Mouse (Mus musculus) bone marrow macrophage, adult 2 months (primary cell): Measurements from ENCODE around the gene Gm28043. TPM values are rescaled to one million over a fixed set of nuclear protein-coding genes. Genes with fewer than 3 reads are reported as not detected.
"Not testable (repeated sequence)": the region's sequence is repeated elsewhere in the genome, so short reads cannot be mapped to it uniquely, and the experiment has no call there.

Experiments used
- H3K27ac ChIP-seq: 2 replicates; pipeline ENCODE4 v1.5.1; 2012; ENCODE audit warnings: low read depth, low read length; ENCODE audit not compliant: insufficient read depth
- H3K4me1 ChIP-seq: 2 replicates; pipeline ENCODE4 v1.6.1; 2012; ENCODE audit warnings: low read length; ENCODE audit not compliant: control insufficient read depth, insufficient read depth
- H3K4me3 ChIP-seq: 2 replicates; pipeline ENCODE4 v1.5.1; 2012; ENCODE audit warnings: mild to moderate bottlenecking, low read length, moderate library complexity; ENCODE audit not compliant: insufficient read depth
- CTCF ChIP-seq: IDR thresholded peaks from 2 replicates; pipeline ENCODE4 v1.5.1; 2012; ENCODE audit warnings: low read depth, mild to moderate bottlenecking, low read length, moderate library complexity
- POLR2A ChIP-seq: IDR thresholded peaks from 2 replicates; pipeline ENCODE4 v1.6.1; 2012; ENCODE audit warnings: mild to moderate bottlenecking, low read depth, low read length, borderline replicate concordance
- polyA plus RNA-seq: library from polyadenylated mRNA; stranded (reverse); fragments of >200 nt; gene quantifications from 2 replicates; pipeline ENCODE4 v1.2.4, GENCODE M21; 2012; ENCODE audit not compliant: missing spikeins, insufficient read depth, insufficient read length

Gene Gm28043
- polyA plus RNA-seq, 1 experiment, result 2.8 TPM

- H3K27ac ChIP-seq, result no peak overlapping the region
These were observed 25.3 kb upstream of the Gm28043 start for GRCm38 (mm10) chr17:29589221-29589898.

DNA sequence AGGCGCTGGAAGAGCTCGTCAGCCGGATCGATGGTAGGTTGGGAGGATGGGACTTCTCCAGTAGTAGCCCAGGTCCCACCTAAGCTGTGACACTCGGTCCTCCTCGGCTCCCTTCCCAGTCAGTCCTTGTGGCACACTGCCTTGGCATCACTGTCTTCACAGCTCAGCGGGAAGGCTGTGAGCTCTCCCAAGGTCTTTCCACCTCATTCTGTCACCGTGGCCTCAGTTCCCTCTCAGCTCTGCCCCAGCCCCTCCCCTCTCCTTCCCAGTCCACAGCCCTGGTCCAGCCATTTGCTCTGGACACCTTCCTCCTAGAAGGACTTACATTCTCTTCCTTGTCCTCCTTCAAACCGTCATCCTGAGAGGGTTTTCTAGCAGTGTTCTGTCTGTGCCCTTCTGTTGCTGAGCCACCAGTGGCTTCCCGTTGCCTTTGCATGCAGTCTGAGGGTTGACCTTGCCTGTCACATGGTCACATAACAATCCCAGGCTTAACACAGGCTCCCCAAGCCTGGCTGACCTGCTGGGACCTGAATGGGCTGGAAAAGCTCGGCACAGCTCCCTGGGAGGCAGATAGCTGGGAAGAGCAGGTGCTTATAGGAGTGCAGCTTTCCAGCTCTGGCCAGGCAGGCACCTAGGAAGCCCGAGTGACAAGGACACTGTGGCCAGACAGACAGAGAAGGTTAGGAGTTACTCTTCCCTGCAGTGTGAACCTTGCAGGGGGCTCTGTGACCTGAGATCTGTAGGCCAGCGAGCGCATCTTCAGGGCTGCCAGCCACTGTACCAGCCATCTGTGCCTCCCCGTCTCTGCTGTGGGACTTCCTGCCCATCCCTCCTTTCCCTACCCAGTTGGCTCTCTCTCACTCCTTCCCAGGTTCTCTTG, 18.5 kb upstream of the Gm28043 start:
- H3K4me1 ChIP-seq, result peaks cover 9% of the 10 kb centered on the region
- no peak overlapping the region for H3K27ac ChIP-seq
- TF ChIP-seq CTCF (no peak), POLR2A (no peak)
- H3K4me3 ChIP-seq, result no peak overlapping the region

More at GRCm38 (mm10) chr17:29589221-29589898, 25.3 kb upstream of the Gm28043 start:
- no peaks in the 10 kb centered on the region for H3K4me1 ChIP-seq
- no peak overlapping the region for H3K4me3 ChIP-seq
- TF ChIP-seq POLR2A (no peak), CTCF (no peak)

GRCm38 (mm10) chr17:29596771-29597132, 17.9 kb upstream of the Gm28043 start:
- H3K27ac ChIP-seq, result no peak overlapping the region
- peaks cover 13% of the 10 kb centered on the region for H3K4me1 ChIP-seq
- H3K4me3 ChIP-seq, result no peak overlapping the region
- no peak for TF ChIP-seq CTCF

DNA sequence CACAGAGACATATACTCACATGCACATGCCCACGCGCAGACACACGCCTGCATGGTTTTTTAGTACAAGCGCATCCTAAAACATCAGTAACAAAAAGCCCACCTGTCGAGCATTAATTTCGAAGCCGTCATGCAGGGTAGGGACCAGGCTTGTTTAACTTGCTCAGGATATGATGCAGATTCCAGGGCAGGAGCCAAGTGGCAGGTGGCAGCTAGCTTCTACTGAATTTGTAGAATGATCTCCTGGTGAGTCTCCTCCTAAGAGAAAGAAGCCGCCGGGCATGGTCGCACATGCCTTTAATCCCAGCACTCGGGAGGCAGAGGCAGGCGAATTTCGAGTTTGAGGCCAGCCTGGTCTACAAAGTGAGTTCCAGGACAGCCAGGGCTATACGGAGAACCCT, 15.6 kb upstream of the Gm28043 start:
- Histone ChIP-seq H3K4me1 (peaks cover 13% of the 10 kb centered on the region), H3K27ac (no peak overlapping the region), H3K4me3 (no peak overlapping the region)
- no peak for TF ChIP-seq POLR2A
- TF ChIP-seq CTCF, result no peak

DNA sequence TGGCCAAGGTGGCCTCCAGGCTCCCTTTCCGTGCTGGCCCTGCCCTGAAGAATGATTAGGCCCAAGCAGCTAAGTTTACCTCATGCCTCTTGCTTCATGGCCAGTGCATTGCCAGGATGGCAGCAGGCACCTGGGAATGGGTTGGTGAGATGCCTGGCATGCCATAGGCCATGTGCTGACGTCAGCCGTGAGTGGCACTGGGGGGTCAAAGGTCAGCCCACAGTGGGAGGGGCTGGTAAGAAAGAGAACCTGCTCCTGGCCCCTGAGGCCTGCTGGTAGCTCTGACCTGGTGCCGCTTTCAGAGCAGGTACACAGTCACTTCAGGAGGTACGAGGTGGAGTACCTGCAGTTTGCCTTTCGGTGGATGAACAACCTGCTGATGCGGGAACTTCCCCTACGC, 15.1 kb upstream of the Gm28043 start:
- TF ChIP-seq POLR2A, result no peak
- TF ChIP-seq CTCF, result no peak
- Histone ChIP-seq H3K27ac (no peak overlapping the region), H3K4me1 (peaks cover 13% of the 10 kb centered on the region), H3K4me3 (no peak overlapping the region)

DNA sequence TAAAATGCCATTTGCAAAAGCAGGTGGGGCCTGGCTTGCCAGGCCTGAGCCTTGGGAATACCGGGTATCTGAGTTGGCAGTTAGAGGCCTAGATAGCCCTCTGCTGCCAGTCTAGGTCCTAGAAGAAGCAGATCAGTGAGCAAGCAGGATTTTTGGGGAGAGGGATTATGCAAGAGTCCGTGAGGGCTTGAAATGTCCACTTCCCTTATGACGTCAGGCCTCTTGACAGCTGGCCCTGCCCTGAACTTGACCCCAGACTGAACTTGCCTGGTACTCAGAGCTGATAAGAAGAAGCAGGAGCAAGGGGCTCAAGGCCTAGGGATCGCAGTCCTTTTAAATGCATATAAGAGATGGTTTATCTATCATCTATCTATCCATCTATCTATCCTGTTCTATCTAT, 13.3 kb upstream of the Gm28043 start:
- Histone ChIP-seq H3K4me1 (peaks cover 13% of the 10 kb centered on the region), H3K27ac (no peak overlapping the region), H3K4me3 (no peak overlapping the region)
- no peak for TF ChIP-seq POLR2A
- TF ChIP-seq CTCF, result no peak

- no peak overlapping the region for H3K4me3 ChIP-seq
- H3K27ac ChIP-seq, result no peak overlapping the region
- TF ChIP-seq CTCF (peak; percentile 68), POLR2A (no peak)
- H3K4me1 ChIP-seq, result peaks cover 13% of the 10 kb centered on the region
These were observed 11.4 kb upstream of the Gm28043 start for GRCm38 (mm10) chr17:29603283-29603682.

- H3K4me3 ChIP-seq, H3K27ac ChIP-seq: not testable (repeated sequence)
- peaks cover 15% of the 10 kb centered on the region for H3K4me1 ChIP-seq
These were observed 1.2 kb upstream of the Gm28043 start for GRCm38 (mm10) chr17:29613453-29613852.

DNA sequence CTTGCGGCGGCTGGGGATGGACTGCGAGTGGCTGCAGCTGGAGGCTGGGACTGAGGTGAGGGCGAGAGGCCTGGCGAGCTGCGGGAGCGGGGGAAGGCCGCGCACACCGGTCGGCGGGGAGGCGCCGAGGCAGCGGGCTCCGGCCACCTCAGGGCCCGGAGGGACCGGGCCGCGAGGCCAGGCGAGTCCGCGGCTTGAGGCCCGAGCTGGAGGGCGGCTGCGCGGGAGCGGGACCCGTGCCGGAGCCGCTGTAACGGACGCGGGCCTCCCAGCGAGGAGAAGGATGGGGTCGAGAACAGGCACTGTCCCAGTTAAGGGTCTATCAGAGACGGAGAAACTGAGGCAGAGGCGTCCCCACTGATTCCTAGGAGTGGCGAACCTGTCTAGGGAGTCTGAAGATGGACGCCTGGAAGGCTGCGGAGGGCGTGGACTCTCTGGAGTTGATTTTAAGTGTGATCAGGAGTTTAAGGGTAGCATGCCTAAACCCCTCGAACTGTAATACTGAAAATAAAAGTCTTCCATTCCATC, 412 bp downstream of the Gm28043 start:
- no peak for TF ChIP-seq POLR2A
- TF ChIP-seq CTCF, result no peak
- H3K27ac ChIP-seq, result peak overlapping the region; percentile 64
- H3K4me3 ChIP-seq, result peak overlapping the region; percentile 87
- H3K4me1 ChIP-seq, result peaks cover 15% of the 10 kb centered on the region

DNA sequence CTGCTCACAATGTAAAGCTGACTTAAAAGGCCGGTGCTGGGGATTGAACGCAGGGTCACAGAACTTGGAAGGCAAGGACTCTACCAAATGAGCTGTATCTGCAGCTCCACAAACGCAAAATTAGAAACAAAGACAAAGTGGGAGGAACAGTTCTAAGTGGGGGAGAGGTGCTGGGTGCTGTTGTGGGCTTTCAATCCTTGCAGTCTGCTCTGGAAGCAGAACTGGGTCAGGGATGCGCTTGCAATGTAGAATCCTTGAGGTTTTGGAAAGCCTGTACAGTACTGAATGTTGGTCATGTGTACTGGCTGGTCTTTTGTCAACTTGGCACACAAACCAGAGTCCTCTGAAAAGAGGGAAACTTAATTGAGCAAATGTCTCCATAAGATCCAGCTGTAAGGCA, 940 bp downstream of the Gm28043 start:
- TF ChIP-seq CTCF (no peak), POLR2A (no peak)
- Histone ChIP-seq H3K4me1 (peaks cover 15% of the 10 kb centered on the region), H3K4me3 (peak overlapping the region; percentile 87), H3K27ac (no peak overlapping the region)

- no peak overlapping the region for H3K27ac ChIP-seq
- peaks cover 9% of the 10 kb centered on the region for H3K4me1 ChIP-seq
- H3K4me3 ChIP-seq, result no peak overlapping the region
- TF ChIP-seq CTCF, result no peak
- no peak for TF ChIP-seq POLR2A
These were observed 4.6 kb downstream of the Gm28043 start for GRCm38 (mm10) chr17:29619231-29619630.
